Mouse (Mus musculus): Measurements from ENCODE around the gene Ets2. TPM values are rescaled to one million over a fixed set of nuclear protein-coding genes. Genes with fewer than 3 reads are reported as not detected.

The Ets2 gene
- polyA plus RNA-seq, 1 experiment from 2014 or later, result 22.8 TPM

GRCm38 (mm10) chr16:95665472-95666131 is 36.3 kb upstream of the Ets2 start:
- 80% methylated on average over 6 of the region's 6 CpGs for WGBS
- H3K9ac ChIP-seq (ENCODE audit: low read length), result no peak overlapping the region
- no peak overlapping the region for H3K4me2 ChIP-seq (ENCODE audit: low read depth)
- no peaks in the 10 kb centered on the region for H3K27me3 ChIP-seq (ENCODE audit: control insufficient read depth, insufficient read depth, low read length)
- no peaks in the 10 kb centered on the region for H3K4me1 ChIP-seq (ENCODE audit: control insufficient read depth, insufficient read depth, low read length)
- no peak overlapping the region for H3K27ac ChIP-seq (ENCODE audit: low read depth, low read length)
- no peak for DNase-seq (ENCODE audit: low spot score)
- H3K9me3 ChIP-seq (ENCODE audit: control insufficient read depth, low read length), result no peaks in the 10 kb centered on the region
- no peak for ATAC-seq (ENCODE audit: insufficient read depth, low FRiP score, low TSS enrichment)
- no peaks in the 10 kb centered on the region for H3K36me3 ChIP-seq (ENCODE audit: control insufficient read depth, insufficient read depth, low read length)
- H3K4me3 ChIP-seq (ENCODE audit: low read depth, low read length), result no peak overlapping the region

GRCm38 (mm10) chr16:95666288-95666687 is 35.6 kb upstream of the Ets2 start:
- Histone ChIP-seq H3K36me3 (ENCODE audit: control insufficient read depth, insufficient read depth, low read length) (no peaks in the 10 kb centered on the region), H3K4me1 (ENCODE audit: control insufficient read depth, insufficient read depth, low read length) (no peaks in the 10 kb centered on the region), H3K9me3 (ENCODE audit: control insufficient read depth, low read length) (no peaks in the 10 kb centered on the region), H3K9ac (ENCODE audit: low read length) (no peak overlapping the region), H3K4me3 (ENCODE audit: low read depth, low read length) (no peak overlapping the region), H3K4me2 (ENCODE audit: low read depth) (no peak overlapping the region), H3K27me3 (ENCODE audit: control insufficient read depth, insufficient read depth, low read length) (no peaks in the 10 kb centered on the region), H3K27ac (ENCODE audit: low read depth, low read length) (no peak overlapping the region)
- ATAC-seq (ENCODE audit: insufficient read depth, low FRiP score, low TSS enrichment), result no peak
- DNase-seq (ENCODE audit: low spot score), result no peak
- WGBS, result 96% methylated on average over 10 of the region's 10 CpGs

GRCm38 (mm10) chr16:95667395-95668150 is 34.3 kb upstream of the Ets2 start:
- no peak overlapping the region for H3K4me2 ChIP-seq (ENCODE audit: low read depth)
- ATAC-seq (ENCODE audit: insufficient read depth, low FRiP score, low TSS enrichment), result no peak
- no peak overlapping the region for H3K27ac ChIP-seq (ENCODE audit: low read depth, low read length)
- H3K9ac ChIP-seq (ENCODE audit: low read length), result no peak overlapping the region
- WGBS, result 75% methylated on average over 11 of the region's 11 CpGs
- H3K4me1 ChIP-seq (ENCODE audit: control insufficient read depth, insufficient read depth, low read length), result no peaks in the 10 kb centered on the region
- no peaks in the 10 kb centered on the region for H3K36me3 ChIP-seq (ENCODE audit: control insufficient read depth, insufficient read depth, low read length)
- no peaks in the 10 kb centered on the region for H3K9me3 ChIP-seq (ENCODE audit: control insufficient read depth, low read length)
- H3K4me3 ChIP-seq (ENCODE audit: low read depth, low read length), result no peak overlapping the region
- DNase-seq (ENCODE audit: low spot score), result no peak
- no peaks in the 10 kb centered on the region for H3K27me3 ChIP-seq (ENCODE audit: control insufficient read depth, insufficient read depth, low read length)

GRCm38 (mm10) chr16:95668151-95668993 is 33.5 kb upstream of the Ets2 start:
- H3K4me1 ChIP-seq (ENCODE audit: control insufficient read depth, insufficient read depth, low read length), result no peaks in the 10 kb centered on the region
- DNase-seq (ENCODE audit: low spot score) (no peak), ATAC-seq (ENCODE audit: insufficient read depth, low FRiP score, low TSS enrichment) (no peak)
- H3K9me3 ChIP-seq (ENCODE audit: control insufficient read depth, low read length), result no peaks in the 10 kb centered on the region
- 71% methylated on average over 19 of the region's 19 CpGs for WGBS
- no peak overlapping the region for H3K4me2 ChIP-seq (ENCODE audit: low read depth)
- no peak overlapping the region for H3K9ac ChIP-seq (ENCODE audit: low read length)
- no peak overlapping the region for H3K27ac ChIP-seq (ENCODE audit: low read depth, low read length)
- H3K4me3 ChIP-seq (ENCODE audit: low read depth, low read length), result no peak overlapping the region
- no peaks in the 10 kb centered on the region for H3K36me3 ChIP-seq (ENCODE audit: control insufficient read depth, insufficient read depth, low read length)
- H3K27me3 ChIP-seq (ENCODE audit: control insufficient read depth, insufficient read depth, low read length), result no peaks in the 10 kb centered on the region

- Histone ChIP-seq H3K4me3 (ENCODE audit: low read depth, low read length) (no peak overlapping the region), H3K4me2 (ENCODE audit: low read depth) (no peak overlapping the region), H3K9ac (ENCODE audit: low read length) (no peak overlapping the region), H3K9me3 (ENCODE audit: control insufficient read depth, low read length) (no peaks in the 10 kb centered on the region), H3K27me3 (ENCODE audit: control insufficient read depth, insufficient read depth, low read length) (no peaks in the 10 kb centered on the region), H3K4me1 (ENCODE audit: control insufficient read depth, insufficient read depth, low read length) (no peaks in the 10 kb centered on the region), H3K27ac (ENCODE audit: low read depth, low read length) (no peak overlapping the region), H3K36me3 (ENCODE audit: control insufficient read depth, insufficient read depth, low read length) (no peaks in the 10 kb centered on the region)
- ATAC-seq (ENCODE audit: insufficient read depth, low FRiP score, low TSS enrichment) (no peak), DNase-seq (ENCODE audit: low spot score) (no peak)
- WGBS, result 64% methylated on average over 5 of the region's 5 CpGs
Observed at GRCm38 (mm10) chr16:95674452-95674921, 27.4 kb upstream of the Ets2 start.

- Histone ChIP-seq H3K9ac (ENCODE audit: low read length) (no peak overlapping the region), H3K4me1 (ENCODE audit: control insufficient read depth, insufficient read depth, low read length) (no peaks in the 10 kb centered on the region), H3K9me3 (ENCODE audit: control insufficient read depth, low read length) (no peaks in the 10 kb centered on the region), H3K27me3 (ENCODE audit: control insufficient read depth, insufficient read depth, low read length) (no peaks in the 10 kb centered on the region), H3K36me3 (ENCODE audit: control insufficient read depth, insufficient read depth, low read length) (no peaks in the 10 kb centered on the region), H3K4me2 (ENCODE audit: low read depth) (no peak overlapping the region), H3K27ac (ENCODE audit: low read depth, low read length) (no peak overlapping the region), H3K4me3 (ENCODE audit: low read depth, low read length) (no peak overlapping the region)
- WGBS, result 72% methylated on average over 11 of the region's 11 CpGs
- DNase-seq (ENCODE audit: low spot score) (no peak), ATAC-seq (ENCODE audit: insufficient read depth, low FRiP score, low TSS enrichment) (no peak)
Observed at GRCm38 (mm10) chr16:95675212-95675611, 26.7 kb upstream of the Ets2 start.

- no peaks in the 10 kb centered on the region for H3K36me3 ChIP-seq (ENCODE audit: control insufficient read depth, insufficient read depth, low read length)
- ATAC-seq (ENCODE audit: insufficient read depth, low FRiP score, low TSS enrichment) (no peak), DNase-seq (ENCODE audit: low spot score) (no peak)
- no peak overlapping the region for H3K9ac ChIP-seq (ENCODE audit: low read length)
- no peak overlapping the region for H3K4me2 ChIP-seq (ENCODE audit: low read depth)
- H3K4me3 ChIP-seq (ENCODE audit: low read depth, low read length), result no peak overlapping the region
- H3K27me3 ChIP-seq (ENCODE audit: control insufficient read depth, insufficient read depth, low read length), result no peaks in the 10 kb centered on the region
- no peaks in the 10 kb centered on the region for H3K9me3 ChIP-seq (ENCODE audit: control insufficient read depth, low read length)
- WGBS, result 69% methylated on average over 3 of the region's 3 CpGs
- no peak overlapping the region for H3K27ac ChIP-seq (ENCODE audit: low read depth, low read length)
- H3K4me1 ChIP-seq (ENCODE audit: control insufficient read depth, insufficient read depth, low read length), result no peaks in the 10 kb centered on the region
Observed at GRCm38 (mm10) chr16:95676668-95677067, 25.2 kb upstream of the Ets2 start.

GRCm38 (mm10) chr16:95682431-95682892 is 19.4 kb upstream of the Ets2 start:
- DNase-seq (ENCODE audit: low spot score) (no peak), ATAC-seq (ENCODE audit: insufficient read depth, low FRiP score, low TSS enrichment) (no peak)
- H3K27ac ChIP-seq (ENCODE audit: low read depth, low read length), result no peak overlapping the region
- no peak overlapping the region for H3K9ac ChIP-seq (ENCODE audit: low read length)
- H3K4me2 ChIP-seq (ENCODE audit: low read depth), result no peak overlapping the region
- no peaks in the 10 kb centered on the region for H3K27me3 ChIP-seq (ENCODE audit: control insufficient read depth, insufficient read depth, low read length)
- H3K36me3 ChIP-seq (ENCODE audit: control insufficient read depth, insufficient read depth, low read length), result no peaks in the 10 kb centered on the region
- H3K9me3 ChIP-seq (ENCODE audit: control insufficient read depth, low read length), result no peaks in the 10 kb centered on the region
- WGBS, result 89% methylated on average over 6 of the region's 6 CpGs
- H3K4me3 ChIP-seq (ENCODE audit: low read depth, low read length), result no peak overlapping the region
- 0 out of 2 replicates have a peak, but pooled peaks cover 2% of the 10 kb centered on the region for H3K4me1 ChIP-seq (ENCODE audit: control insufficient read depth, insufficient read depth, low read length)
